Mouse (Mus musculus) cortical plate, adult 2 months (tissue): ENCODE data around the gene Kdm5b.

Experiments used
- CTCF ChIP-seq: fragments of 200-500 bp; IDR thresholded peaks from 2 replicates; pipeline ENCODE4 v1.5.1; 2011; ENCODE audit warnings: mild to moderate bottlenecking, control low read depth, low read length; ENCODE audit not compliant: insufficient read depth; ENCODE audit errors: extremely low read depth
- POLR2A ChIP-seq: fragments of 200-500 bp; IDR thresholded peaks from 2 replicates; pipeline ENCODE4 v1.6.1; 2011; ENCODE audit warnings: mild to moderate bottlenecking, low read length, control low read depth; ENCODE audit not compliant: insufficient read depth; ENCODE audit errors: extremely low read depth

- no peak for TF ChIP-seq POLR2A
- TF ChIP-seq CTCF, result no peak
Measured at GRCm38 (mm10) chr1:134682460-134682859, 122.5 kb downstream of the Kdm5b start.
